Mouse (Mus musculus): ENCODE data around the gene Zbtb25. TPM values are rescaled to one million over a fixed set of nuclear protein-coding genes. Genes with fewer than 3 reads are reported as not detected.

Gene Zbtb25
- 1 to 10 TPM; 6.3 to 7.2 TPM for total RNA-seq (2023)

GRCm38 (mm10) chr12:76369206-76369977 lies at the start of gene Zbtb25:
Gene Zbtb25, minus strand, starts transcription at chr12:76369602.

GRCm38 (mm10) chr12:76417433-76417854 lies 48.0 kb upstream of the Zbtb25 start, which contains the start of gene Ppp1r36:
Gene Ppp1r36, plus strand, starts transcription at chr12:76417538.

GRCm38 (mm10) chr12:76403886-76404537 lies 34.6 kb upstream of the Zbtb25 start, which contains the start of gene Hspa2:
Gene Hspa2, plus strand, starts transcription at chr12:76404176.

DNA sequence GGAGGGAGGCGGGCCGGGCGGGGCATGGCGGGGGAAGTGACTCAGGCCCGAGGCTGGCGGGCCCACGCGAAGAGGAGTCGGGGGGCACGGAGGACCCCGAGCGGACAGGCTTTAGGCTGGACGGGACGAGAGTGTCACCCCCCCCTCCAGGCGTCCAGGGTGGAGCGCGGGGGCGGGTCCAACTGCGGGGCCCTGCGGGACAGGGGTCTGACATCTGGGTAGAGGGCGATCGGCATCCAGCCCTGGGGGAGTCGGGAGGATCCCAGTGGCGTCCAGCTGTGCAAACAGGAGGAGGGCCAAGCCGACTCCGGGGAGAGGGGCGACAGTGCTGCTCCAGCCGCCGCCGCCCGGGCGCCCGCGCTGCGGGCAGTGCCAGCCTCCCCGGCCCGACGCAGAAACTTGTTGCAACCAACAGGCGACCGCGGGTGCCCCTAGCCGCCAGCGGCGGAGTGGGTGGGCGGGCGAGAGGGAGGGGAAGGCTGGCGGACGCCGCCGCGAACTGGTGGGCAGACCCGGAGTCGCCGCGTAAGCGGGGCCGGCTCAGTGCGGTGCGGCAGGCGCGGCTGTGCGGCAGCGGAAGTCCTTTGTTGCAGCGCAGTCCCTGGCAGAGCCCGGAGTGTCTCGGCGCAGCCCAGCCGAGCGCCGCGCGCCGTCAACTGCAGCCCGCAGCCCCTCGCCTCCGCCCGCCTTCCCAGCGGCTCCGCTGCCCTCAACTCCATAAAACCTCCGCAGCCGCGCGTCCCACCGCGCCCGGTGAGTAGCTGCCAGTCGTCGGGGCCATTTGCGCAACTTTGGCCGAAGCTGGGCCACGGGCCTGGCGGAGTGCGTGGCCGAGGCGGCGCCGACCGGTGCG lies 802 bp upstream of the Zbtb25 start, which contains the start of gene Zbtb1:
Gene Zbtb1, plus strand, starts transcription at position 289 of the 853 bp plus-strand sequence.

DNA sequence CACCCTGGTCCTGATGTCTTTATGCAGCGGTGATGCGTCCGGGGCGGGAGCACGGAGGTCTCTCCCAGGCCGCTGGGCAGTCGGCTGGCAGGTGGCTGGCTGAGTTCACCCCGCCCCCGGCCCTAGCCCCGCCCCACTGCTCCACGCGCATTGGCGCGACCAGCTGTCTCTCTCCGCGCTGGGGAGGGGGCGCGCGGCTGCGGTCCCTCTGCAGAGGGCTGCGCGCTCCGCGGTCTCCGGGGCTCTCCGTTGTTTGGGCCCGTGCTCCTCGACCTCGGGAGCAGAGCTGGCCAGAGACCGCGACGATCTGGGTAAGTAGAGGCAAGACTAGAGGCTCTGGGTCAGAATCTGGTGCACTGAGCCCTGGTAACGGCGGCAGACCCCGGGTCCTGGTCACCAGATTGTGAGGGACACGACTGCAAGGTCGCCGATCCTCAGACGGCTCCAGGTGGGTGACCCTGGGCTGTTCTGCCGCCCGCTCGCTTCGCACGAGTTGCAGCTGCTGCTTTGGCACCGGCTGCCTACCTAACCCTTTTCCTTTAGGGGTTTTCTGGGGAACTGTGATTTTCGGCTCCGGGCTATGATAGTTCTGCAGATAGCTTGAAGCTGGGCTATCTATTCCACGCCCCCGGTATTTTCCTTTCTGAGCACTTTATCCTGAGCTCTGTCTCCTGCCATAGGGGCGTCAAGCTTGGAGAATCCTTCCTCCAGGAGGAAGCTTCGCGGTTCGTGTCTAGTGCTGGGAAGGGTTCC lies 44.5 kb downstream of the Zbtb25 start, which contains the start of gene Akap5:
Gene Akap5, plus strand, starts transcription at position 213 of the 753 bp plus-strand sequence.

Other genes starting within 250 kb of the Zbtb25 start
- gene Esr2, start 192.3 kb downstream of the Zbtb25 start, total RNA-seq (2023): not detected
- gene Tex21, start 122.9 kb downstream of the Zbtb25 start, total RNA-seq (2023): not detected
- 10 to 100 TPM; 17.2 to 18.9 TPM for gene Mthfd1, start 114.3 kb downstream of the Zbtb25 start, total RNA-seq (2023)
- gene Akap5, start 44.7 kb downstream of the Zbtb25 start, total RNA-seq (2023): under 1 TPM; 0.24 to 0.47 TPM
- gene Zbtb1, start 664 bp upstream of the Zbtb25 start, total RNA-seq (2023): 1 to 10 TPM; 5.4 to 6.5 TPM
- 1 to 10 TPM; 5.8 to 6.6 TPM for gene Hspa2, start 34.6 kb upstream of the Zbtb25 start, total RNA-seq (2023)
- gene Ppp1r36, start 47.9 kb upstream of the Zbtb25 start, total RNA-seq (2023): under 1 TPM in 1 of 2 experiments, not detected in 1; 0.22 TPM
- 100 to 1,000 TPM; 109 to 113 TPM for gene Plekhg3, start 161.3 kb upstream of the Zbtb25 start, total RNA-seq (2023)

Data from neutrophil, adult 59 days (primary cell).